Mouse (Mus musculus) natural killer cell, adult 2 months (primary cell): ENCODE data around the gene Atp1b1.

Source experiments
- DNase-seq, 2 experiments: peaks; one replicate each; pipeline ENCODE4 v3.0.0; 2022; ENCODE audit warnings: low spot score in 2 of 2

The Atp1b1 gene

GRCm38 (mm10) chr1:164458245-164458613, at the start of gene Atp1b1:
Gene Atp1b1 (minus strand): TSS chr1:164458355.
- peak; percentile 82 to 85 for DNase-seq

- DNase-seq: no peak
Observed at GRCm38 (mm10) chr1:164505096-164505495, 46.9 kb upstream of the Atp1b1 start.

- peak in 1 of 2 experiments; percentile 10 for DNase-seq
Observed at GRCm38 (mm10) chr1:164503140-164503730, 45.1 kb upstream of the Atp1b1 start.

- DNase-seq: no peak
Observed at GRCm38 (mm10) chr1:164502231-164502630, 44.1 kb upstream of the Atp1b1 start.

- DNase-seq: no peak
Observed at GRCm38 (mm10) chr1:164494741-164495512, 36.8 kb upstream of the Atp1b1 start.

GRCm38 (mm10) chr1:164494215-164494614, 36.1 kb upstream of the Atp1b1 start:
- DNase-seq: no peak

GRCm38 (mm10) chr1:164493042-164493705, 35.0 kb upstream of the Atp1b1 start:
- DNase-seq: no peak

GRCm38 (mm10) chr1:164492476-164492875, 34.3 kb upstream of the Atp1b1 start:
- DNase-seq: no peak

- no peak for DNase-seq
Observed at GRCm38 (mm10) chr1:164489961-164490594, 31.9 kb upstream of the Atp1b1 start.

- no peak for DNase-seq
Observed at GRCm38 (mm10) chr1:164483728-164484127, 25.6 kb upstream of the Atp1b1 start.

- no peak for DNase-seq
Observed at GRCm38 (mm10) chr1:164482833-164483232, 24.7 kb upstream of the Atp1b1 start.

- DNase-seq: no peak
Observed at GRCm38 (mm10) chr1:164481645-164482354, 23.6 kb upstream of the Atp1b1 start.

GRCm38 (mm10) chr1:164480755-164481644, 22.8 kb upstream of the Atp1b1 start:
- no peak for DNase-seq

GRCm38 (mm10) chr1:164475895-164476294, 17.7 kb upstream of the Atp1b1 start:
- DNase-seq: no peak

GRCm38 (mm10) chr1:164474778-164475511, 16.8 kb upstream of the Atp1b1 start:
- DNase-seq: no peak

- DNase-seq: no peak
Observed at GRCm38 (mm10) chr1:164474310-164474709, 16.2 kb upstream of the Atp1b1 start.

- no peak for DNase-seq
Observed at GRCm38 (mm10) chr1:164473398-164473797, 15.2 kb upstream of the Atp1b1 start.

GRCm38 (mm10) chr1:164471632-164472031, 13.5 kb upstream of the Atp1b1 start:
- DNase-seq: no peak

GRCm38 (mm10) chr1:164470985-164471384, 12.8 kb upstream of the Atp1b1 start:
- DNase-seq: no peak

GRCm38 (mm10) chr1:164468329-164468728, 10.2 kb upstream of the Atp1b1 start:
- DNase-seq: no peak
